14 mouse cellular contexts compared by ENCODE assay signal in genomic region chrX:140997912-140998545, GRCm38 (mm10).
"Had no signal": no experiment of that assay in that cellular context is flagged by ENCODE, and none has a peak within 500 bp of the region (broad histone marks: within the 10 kb centered on the region; RNA-seq: fewer than 3 reads in every experiment).

No protein-coding gene starts in this region.

- H3K9me3 ChIP-seq: limb, embryonic 15.5 days; neural tube, embryonic 13.5 days had no signal

- H3K36me3 ChIP-seq: limb, embryonic 15.5 days; neural tube, embryonic 13.5 days had no signal

- H3K27ac ChIP-seq: limb, embryonic 15.5 days; neural tube, embryonic 13.5 days had no signal

- H3K9ac ChIP-seq: limb, embryonic 15.5 days; neural tube, embryonic 13.5 days had no signal

- DNase-seq: kidney, adult 18-20 months; kidney, postnatal 14 days; layer of hippocampus, adult 9-11 months; layer of hippocampus, postnatal 36 days; lung, adult 18-20 months; lung, postnatal 36 days; retina, postnatal 1 day; right cerebral cortex, postnatal 4 days; spleen, adult 18-20 months; thymus, adult 18-20 months; thymus, postnatal 14 days had no signal

- H3K27me3 ChIP-seq: limb, embryonic 15.5 days had no signal

- H3K4me2 ChIP-seq: limb, embryonic 15.5 days; midbrain, embryonic 11.5 days; neural tube, embryonic 13.5 days had no signal

- H3K4me1 ChIP-seq: limb, embryonic 15.5 days; neural tube, embryonic 13.5 days had no signal

- H3K4me3 ChIP-seq: limb, embryonic 15.5 days; neural tube, embryonic 13.5 days had no signal
